Mouse (Mus musculus) thymus, postnatal 25 days (tissue): ENCODE measurements around the gene Mbd5.
A peak's percentile ranks its signal among the peaks of the same experiment; 100 is the strongest.
"Not testable (repeated sequence)": the region's sequence is repeated elsewhere in the genome, so short reads cannot be mapped to it uniquely, and the experiment has no call there.

Source experiments
- DNase-seq: peaks from one replicate; pipeline ENCODE4 v3.0.0; 2022

The Mbd5 gene

GRCm38 (mm10) chr2:49177015-49177414 is 227.7 kb downstream of the Mbd5 start:
- DNase-seq: no peak

GRCm38 (mm10) chr2:49190984-49191383 is 241.7 kb downstream of the Mbd5 start:
- DNase-seq: no peak

- no peak for DNase-seq
These were observed 242.4 kb downstream of the Mbd5 start for GRCm38 (mm10) chr2:49191695-49192094.

GRCm38 (mm10) chr2:49204081-49204480 is 254.8 kb downstream of the Mbd5 start:
- no peak for DNase-seq

- DNase-seq: not testable (repeated sequence)
These were observed 256.4 kb downstream of the Mbd5 start for GRCm38 (mm10) chr2:49205692-49206091.

GRCm38 (mm10) chr2:49209349-49209748 is 260.0 kb downstream of the Mbd5 start:
- DNase-seq: no peak

GRCm38 (mm10) chr2:49210408-49210807 is 261.1 kb downstream of the Mbd5 start:
- DNase-seq: no peak

- no peak for DNase-seq
These were observed 280.4 kb downstream of the Mbd5 start for GRCm38 (mm10) chr2:49229725-49230124.

- DNase-seq: no peak
These were observed 284.8 kb downstream of the Mbd5 start for GRCm38 (mm10) chr2:49234064-49234463.

GRCm38 (mm10) chr2:49241715-49242114 is 292.4 kb downstream of the Mbd5 start:
- DNase-seq: no peak

- no peak for DNase-seq
These were observed 314.8 kb downstream of the Mbd5 start for GRCm38 (mm10) chr2:49264092-49264491.

- DNase-seq: no peak
These were observed 323.1 kb downstream of the Mbd5 start for GRCm38 (mm10) chr2:49272295-49272967.

- no peak for DNase-seq
These were observed 326.9 kb downstream of the Mbd5 start for GRCm38 (mm10) chr2:49276017-49276722.

- no peak for DNase-seq
These were observed 331.2 kb downstream of the Mbd5 start for GRCm38 (mm10) chr2:49280496-49280895.

GRCm38 (mm10) chr2:49283583-49283982 is 334.3 kb downstream of the Mbd5 start:
- DNase-seq: no peak

- DNase-seq: no peak
These were observed 337.7 kb downstream of the Mbd5 start for GRCm38 (mm10) chr2:49286965-49287364.

- no peak for DNase-seq
These were observed 342.4 kb downstream of the Mbd5 start for GRCm38 (mm10) chr2:49291709-49292108.

- DNase-seq: peak; percentile 86
These were observed 363.5 kb downstream of the Mbd5 start for GRCm38 (mm10) chr2:49312629-49313447.

- DNase-seq: no peak
These were observed 384.3 kb downstream of the Mbd5 start for GRCm38 (mm10) chr2:49333594-49333993.

GRCm38 (mm10) chr2:49335267-49335666 is 386.0 kb downstream of the Mbd5 start:
- DNase-seq: no peak

GRCm38 (mm10) chr2:49344287-49344686 is 395.0 kb downstream of the Mbd5 start:
- no peak for DNase-seq

GRCm38 (mm10) chr2:49345786-49346185 is 396.5 kb downstream of the Mbd5 start:
- no peak for DNase-seq

- no peak for DNase-seq
These were observed 400.5 kb downstream of the Mbd5 start for GRCm38 (mm10) chr2:49349813-49350212.

GRCm38 (mm10) chr2:49350852-49351251 is 401.5 kb downstream of the Mbd5 start:
- DNase-seq: no peak
